Mouse (Mus musculus): ENCODE measurements at regions not wholly inside any gene's neighbourhood (a gene's known extent, or its start where the extent isn't known, plus 50 kb on each side); places are given as distances from the start of the nearest gene placed in this dataset.
"Not testable (repeated sequence)": the region's sequence is repeated elsewhere in the genome, so short reads cannot be mapped to it uniquely, and the experiment has no call there.

DNA sequence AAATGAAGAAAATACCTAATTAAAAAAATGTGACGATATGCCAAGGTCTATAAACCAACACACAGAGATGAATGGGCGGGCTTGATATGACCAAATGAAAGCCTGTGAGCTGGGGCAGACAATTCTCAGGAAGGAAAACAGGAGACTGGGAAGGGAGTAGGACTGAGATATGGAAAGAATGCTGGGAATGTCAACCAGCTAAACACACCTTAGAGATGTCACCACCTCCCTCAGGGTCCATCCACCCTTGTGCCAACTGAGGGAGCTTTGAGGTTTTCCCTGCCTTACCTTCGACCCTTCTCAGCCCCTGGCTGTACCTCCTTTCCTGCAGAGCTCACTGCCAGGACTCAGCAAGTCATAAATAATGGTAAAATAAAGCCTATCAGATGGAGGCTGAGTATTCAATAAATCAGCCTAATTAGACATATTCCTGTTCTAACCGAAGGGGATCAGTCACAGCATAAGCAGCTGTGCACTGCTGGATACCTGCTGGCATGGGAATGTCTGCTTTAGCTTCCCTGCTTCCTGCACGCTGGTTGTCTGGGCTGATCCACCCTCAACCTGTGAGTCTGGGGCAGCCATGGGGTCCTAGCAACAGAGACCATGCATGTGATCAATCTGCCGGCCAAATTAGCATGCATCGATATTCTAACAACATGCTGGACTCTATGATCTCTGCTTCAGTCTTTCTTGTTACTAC is 137.4 kb downstream of the Nuak1 start:
- DNase-seq (ENCODE audit: low spot score), result no peak

DNA sequence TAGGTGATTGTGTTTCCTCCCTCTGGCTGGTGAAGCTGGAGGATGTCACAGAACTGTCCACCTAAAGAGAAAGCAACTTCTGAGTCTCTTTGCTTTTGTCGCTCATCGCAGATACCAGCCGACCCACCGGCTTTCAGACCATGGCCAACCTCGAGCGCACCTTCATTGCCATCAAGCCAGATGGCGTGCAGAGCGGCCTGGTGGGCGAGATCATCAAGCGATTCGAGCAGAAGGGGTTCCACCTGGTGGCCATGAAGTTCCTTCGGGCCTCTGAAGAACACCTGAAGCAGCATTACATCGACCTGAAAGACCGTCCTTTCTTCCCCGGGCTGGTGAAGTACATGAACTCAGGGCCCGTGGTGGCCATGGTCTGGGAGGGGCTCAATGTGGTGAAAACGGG is 131.7 kb downstream of the Nuak1 start:
- not testable (repeated sequence) for DNase-seq (ENCODE audit: low spot score)

DNA sequence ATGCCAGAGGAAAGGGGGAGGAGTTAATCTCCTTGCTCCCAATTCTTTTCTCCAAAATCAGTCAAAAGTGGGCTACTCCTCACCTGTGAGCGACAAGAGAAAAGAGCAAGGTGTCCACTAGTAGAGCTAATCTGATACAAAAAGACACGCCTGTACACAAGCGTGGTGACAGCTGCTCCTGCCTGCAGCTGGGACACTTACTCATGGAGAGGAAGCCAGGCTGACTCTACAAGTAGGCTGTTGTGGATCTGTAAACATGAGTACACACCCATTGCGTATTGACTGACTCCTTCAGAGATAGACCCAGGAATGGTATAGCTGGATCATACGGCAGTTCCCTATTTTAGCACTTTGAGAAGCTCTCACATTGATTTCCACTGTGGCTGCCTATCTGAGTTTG is 129.7 kb downstream of the Nuak1 start:
- DNase-seq (ENCODE audit: low spot score), result no peak

DNA sequence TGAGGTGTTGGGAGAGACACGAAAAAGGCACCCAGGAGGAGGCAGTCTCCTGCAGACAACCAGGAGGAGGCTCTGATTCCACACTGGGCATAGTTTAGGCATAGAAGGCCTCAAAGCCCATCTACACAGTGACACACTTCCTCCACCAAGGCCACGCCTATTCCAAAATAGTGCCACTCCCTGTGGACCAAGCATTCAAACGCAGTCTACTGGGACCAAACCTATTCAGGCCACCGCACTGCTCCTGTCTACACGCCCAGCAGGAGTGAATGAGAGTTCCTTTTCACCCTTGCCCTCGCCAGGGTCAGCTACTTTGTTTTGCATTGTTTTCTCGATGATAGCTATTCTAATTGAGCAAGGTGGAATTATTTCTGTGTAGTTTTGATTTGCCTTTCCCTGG is 127.7 kb downstream of the Nuak1 start:
- no peak for DNase-seq (ENCODE audit: low spot score)

DNA sequence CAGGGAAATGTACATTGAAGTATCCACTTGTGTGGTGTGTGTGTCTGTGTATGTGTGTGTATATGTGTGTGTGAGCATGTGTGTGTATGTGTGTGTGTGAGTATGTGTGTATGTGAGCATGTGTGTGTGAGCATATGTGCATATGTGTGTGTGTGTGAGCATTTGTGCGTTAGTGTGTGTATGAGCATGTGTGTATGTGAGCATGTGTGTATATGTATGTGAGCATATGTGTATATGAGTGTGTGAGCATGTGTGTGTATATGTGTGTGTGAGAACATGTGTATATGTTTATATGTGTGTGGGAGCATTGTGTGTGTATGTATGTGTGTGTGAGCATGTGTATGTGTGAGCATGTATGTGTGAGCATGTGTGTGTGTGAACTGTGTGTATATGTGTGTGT is 123.5 kb downstream of the Nuak1 start:
- no peak for DNase-seq (ENCODE audit: low spot score)

DNA sequence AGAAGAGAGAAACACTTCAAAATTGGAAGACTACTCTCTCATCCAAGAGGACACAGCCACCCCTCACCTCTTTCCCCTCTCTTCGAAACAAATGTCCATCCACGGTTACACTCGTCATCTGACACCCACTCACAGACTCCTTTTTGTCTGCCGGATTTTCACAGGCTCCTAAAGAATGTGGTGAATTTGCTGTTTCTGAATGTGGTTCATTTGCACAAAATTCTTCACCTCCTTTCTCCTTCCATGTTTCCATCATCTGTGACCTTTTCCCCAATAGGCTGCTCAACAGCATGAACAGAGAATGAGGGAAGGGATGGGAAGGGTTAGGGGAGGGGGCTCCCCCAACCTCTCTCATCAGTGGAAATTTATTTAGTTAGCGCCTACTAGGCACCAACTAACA is 122.4 kb downstream of the Nuak1 start:
- DNase-seq (ENCODE audit: low spot score), result no peak

Data from thymus, postnatal 0 days (tissue).